Mouse (Mus musculus) myocyte (in vitro differentiated cells): ENCODE results near the gene Itsn1. TPM values are rescaled to one million over a fixed set of nuclear protein-coding genes. Genes with fewer than 3 reads are reported as not detected.

Experiments used
- H3K27me3 ChIP-seq: one replicate; pipeline ENCODE4 v1.6.1; 2011; ENCODE audit not compliant: control insufficient read depth, insufficient read depth, insufficient read length
- H3K36me3 ChIP-seq: one replicate; pipeline ENCODE4 v1.6.1; 2011; ENCODE audit not compliant: control insufficient read depth, insufficient read depth
- H3K4me2 ChIP-seq: one replicate; pipeline ENCODE4 v1.6.1; 2011; ENCODE audit warnings: low read depth, control low read depth
- H3K4me3 ChIP-seq: one replicate; pipeline ENCODE4 v1.5.1; 2011; ENCODE audit warnings: mild to moderate bottlenecking, control low read depth, moderate library complexity
- H3K79me2 ChIP-seq: one replicate; pipeline ENCODE4 v1.6.1; 2011; ENCODE audit not compliant: control insufficient read depth, insufficient read depth
- H3ac ChIP-seq: one replicate; pipeline ENCODE4 v1.6.1; 2011; ENCODE audit not compliant: control insufficient read depth, insufficient read length
- CEBPB ChIP-seq: IDR thresholded peaks from 2 replicates; pipeline ENCODE4 v1.6.1; 2011; ENCODE audit warnings: mild to moderate bottlenecking, moderate library complexity; ENCODE audit not compliant: poor library complexity, insufficient read depth, severe bottlenecking
- E2F4 ChIP-seq: IDR thresholded peaks from one replicate; pipeline ENCODE4 v1.6.1; 2011; ENCODE audit warnings: mild to moderate bottlenecking, control low read depth, moderate library complexity; ENCODE audit not compliant: insufficient read depth
- MAX ChIP-seq: IDR thresholded peaks from one replicate; pipeline ENCODE4 v1.6.1; 2011; ENCODE audit warnings: low read depth, mild to moderate bottlenecking, control low read depth
- MYOD1 ChIP-seq, 3 experiments: IDR thresholded peaks; one replicate each; pipeline ENCODE4 v1.6.1; 2011; ENCODE audit warnings: control low read depth in 2 of 3, low read depth in 2 of 3, mild to moderate bottlenecking in 2 of 3, moderate library complexity in 1 of 3; ENCODE audit not compliant: insufficient read length in 2 of 3, control insufficient read depth in 1 of 3
- MYOG ChIP-seq, 3 experiments: IDR thresholded peaks; one replicate each; pipeline ENCODE4 v1.6.1; 2011; ENCODE audit warnings: control low read depth in 2 of 3, low read depth in 2 of 3, mild to moderate bottlenecking in 2 of 3; ENCODE audit not compliant: insufficient read length in 2 of 3, control insufficient read depth in 1 of 3, insufficient read depth in 1 of 3
- POLR2A ChIP-seq: IDR thresholded peaks from one replicate; pipeline ENCODE4 v1.6.1; 2011; ENCODE audit warnings: low read depth, mild to moderate bottlenecking, control low read depth, moderate library complexity; ENCODE audit not compliant: insufficient read length
- POLR2AphosphoS2 ChIP-seq: IDR thresholded peaks from one replicate; pipeline ENCODE4 v1.6.1; 2011; ENCODE audit warnings: low read depth, control low read depth; ENCODE audit not compliant: insufficient read length
- REST ChIP-seq: IDR thresholded peaks from one replicate; pipeline ENCODE4 v1.6.1; 2011; ENCODE audit warnings: mild to moderate bottlenecking, control low read depth, moderate library complexity; ENCODE audit not compliant: insufficient read depth, insufficient read length
- SRF ChIP-seq: IDR thresholded peaks from one replicate; pipeline ENCODE4 v1.6.1; 2011; ENCODE audit warnings: low read depth; ENCODE audit not compliant: control insufficient read depth, insufficient read length
- TCF12 ChIP-seq: IDR thresholded peaks from one replicate; pipeline ENCODE4 v1.6.1; 2011; ENCODE audit warnings: mild to moderate bottlenecking, control low read depth; ENCODE audit not compliant: poor library complexity, insufficient read depth, severe bottlenecking
- TCF3 ChIP-seq: IDR thresholded peaks from one replicate; pipeline ENCODE4 v1.6.1; 2011; ENCODE audit warnings: low read depth, control low read depth; ENCODE audit not compliant: insufficient read length
- USF1 ChIP-seq: IDR thresholded peaks from one replicate; pipeline ENCODE4 v1.6.1; 2011; ENCODE audit warnings: low read depth, mild to moderate bottlenecking, control low read depth, moderate library complexity
- polyA plus RNA-seq: library from polyadenylated mRNA; unstranded; fragments of >200 nt; fragmentation: generic; extraction: Trizol; gene quantifications from one replicate; pipeline ENCODE4 v1.2.1, GENCODE M21; 2012; ENCODE audit warnings: missing spikeins

The Itsn1 gene
- polyA plus RNA-seq, 1 experiment: 27.5 TPM

DNA sequence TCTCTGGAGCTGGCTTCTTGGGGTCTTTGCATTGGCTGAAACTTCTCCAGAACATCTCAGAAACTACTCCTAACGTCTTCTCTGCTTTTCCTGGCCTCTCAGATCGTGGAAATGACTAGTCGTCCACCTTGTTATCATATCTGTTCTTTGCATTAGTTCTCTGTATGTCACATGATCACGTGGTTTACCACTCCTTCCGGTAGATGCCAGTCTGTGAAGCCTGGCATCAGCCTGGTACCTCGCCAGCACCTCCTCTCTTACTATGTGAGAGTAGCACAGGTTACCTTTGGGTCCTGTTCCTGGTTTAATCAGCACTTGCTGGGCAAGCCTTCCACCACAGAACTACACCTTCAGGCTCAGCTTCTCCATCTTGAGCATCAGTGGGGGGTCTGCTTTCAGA is 25.9 kb downstream of the Itsn1 start:
- no peak overlapping the region for H3ac ChIP-seq
- no peaks in the 10 kb centered on the region for H3K27me3 ChIP-seq
- no peak overlapping the region for H3K4me2 ChIP-seq
- H3K4me3 ChIP-seq: no peak overlapping the region
- no peak for TF ChIP-seq USF1
- TF ChIP-seq MAX: no peak
- no peak for TF ChIP-seq MYOG (IDR thresholded peaks at IDR 0.05; ENCODE audit: control insufficient read depth in 1 of 3, insufficient read depth in 1 of 3, insufficient read length in 2 of 3, low read depth in 2 of 3)
- TF ChIP-seq CEBPB: no peak
- no peak for TF ChIP-seq MYOD1 (IDR thresholded peaks at IDR 0.05; ENCODE audit: control insufficient read depth in 1 of 3, insufficient read length in 2 of 3, low read depth in 2 of 3)
- no peak for TF ChIP-seq SRF
- no peak for TF ChIP-seq REST
- no peak for TF ChIP-seq POLR2A
- TF ChIP-seq E2F4: no peak
- TF ChIP-seq TCF3: no peak
- no peak for TF ChIP-seq TCF12
- TF ChIP-seq POLR2AphosphoS2: no peak
- peaks cover 63% of the 10 kb centered on the region for H3K79me2 ChIP-seq
- H3K36me3 ChIP-seq: no peaks in the 10 kb centered on the region

GRCm38 (mm10) chr16:91761202-91761601 is 32.1 kb downstream of the Itsn1 start:
- Histone ChIP-seq H3K27me3 (no peaks in the 10 kb centered on the region), H3K79me2 (peaks cover 71% of the 10 kb centered on the region), H3ac (no peak overlapping the region), H3K4me3 (no peak overlapping the region), H3K36me3 (no peaks in the 10 kb centered on the region), H3K4me2 (no peak overlapping the region)
- TF ChIP-seq MYOG (IDR thresholded peaks at IDR 0.05; ENCODE audit: control insufficient read depth in 1 of 3, insufficient read depth in 1 of 3, insufficient read length in 2 of 3, low read depth in 2 of 3): peak in 1 of 3 experiments; percentile 43
- no peak for TF ChIP-seq TCF12
- peak in 1 of 3 experiments; percentile 52 for TF ChIP-seq MYOD1 (IDR thresholded peaks at IDR 0.05; ENCODE audit: control insufficient read depth in 1 of 3, insufficient read length in 2 of 3, low read depth in 2 of 3)
- TF ChIP-seq MAX: no peak

DNA sequence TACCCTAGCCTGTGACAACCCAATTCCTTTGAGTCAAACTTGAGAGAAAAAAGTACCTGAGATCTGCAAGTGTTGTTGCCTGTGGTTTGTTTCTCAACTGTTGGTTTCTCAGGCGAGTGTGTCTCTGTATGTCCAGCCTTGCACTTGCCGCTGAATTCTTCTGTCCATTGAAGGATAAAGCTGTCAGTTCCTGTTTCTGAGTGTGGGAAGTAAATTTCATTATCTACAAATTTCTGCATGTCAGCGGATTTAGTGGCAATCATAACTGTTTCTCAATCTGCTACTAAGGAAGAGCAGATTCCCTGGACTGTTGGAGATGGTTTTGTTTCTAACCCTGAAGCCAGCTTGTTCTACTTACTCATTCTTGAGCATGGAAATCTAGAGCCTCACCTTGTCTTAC is 32.7 kb downstream of the Itsn1 start:
- peak overlapping the region; percentile 76 for H3K4me2 ChIP-seq

DNA sequence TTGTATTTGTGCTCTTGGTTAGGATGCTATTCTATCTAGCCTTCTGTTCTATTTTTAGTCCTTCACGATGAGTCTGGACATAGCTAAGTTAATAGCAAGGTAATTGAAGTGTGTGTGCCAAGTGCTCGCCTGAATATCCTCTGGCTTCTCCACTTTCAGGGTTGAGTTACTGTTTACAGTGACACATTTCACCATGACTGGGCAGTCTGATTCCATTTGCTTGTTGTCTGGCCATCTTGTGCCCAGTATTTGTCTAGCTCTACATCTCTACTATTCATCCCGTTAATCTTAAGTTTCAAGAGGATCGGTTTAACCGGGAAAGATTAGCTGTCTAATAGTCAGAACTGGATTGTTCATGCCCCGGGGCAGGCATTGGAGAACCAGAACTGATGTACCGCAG is 33.4 kb downstream of the Itsn1 start:
- peaks cover 67% of the 10 kb centered on the region for H3K79me2 ChIP-seq
- TF ChIP-seq CEBPB (no peak), USF1 (no peak), TCF3 (no peak), POLR2A (no peak), REST (no peak), MYOD1 (IDR thresholded peaks at IDR 0.05; ENCODE audit: control insufficient read depth in 1 of 3, insufficient read length in 2 of 3, low read depth in 2 of 3) (no peak), MYOG (IDR thresholded peaks at IDR 0.05; ENCODE audit: control insufficient read depth in 1 of 3, insufficient read depth in 1 of 3, insufficient read length in 2 of 3, low read depth in 2 of 3) (no peak), POLR2AphosphoS2 (no peak), SRF (no peak), MAX (no peak), TCF12 (no peak), E2F4 (no peak)
- H3K4me2 ChIP-seq: peak overlapping the region; percentile 76
- no peak overlapping the region for H3K4me3 ChIP-seq
- H3ac ChIP-seq: no peak overlapping the region
- H3K36me3 ChIP-seq: no peaks in the 10 kb centered on the region
- H3K27me3 ChIP-seq: no peaks in the 10 kb centered on the region

More for the DNA sequence above, 32.7 kb downstream of the Itsn1 start:
- no peak for TF ChIP-seq REST
- no peak for TF ChIP-seq POLR2A
- TF ChIP-seq POLR2AphosphoS2: no peak
- no peak for TF ChIP-seq TCF12
- no peak for TF ChIP-seq MAX
- TF ChIP-seq MYOG (IDR thresholded peaks at IDR 0.05; ENCODE audit: control insufficient read depth in 1 of 3, insufficient read depth in 1 of 3, insufficient read length in 2 of 3, low read depth in 2 of 3): no peak
- TF ChIP-seq TCF3: no peak
- TF ChIP-seq USF1: no peak
- TF ChIP-seq SRF: no peak
- no peak for TF ChIP-seq E2F4
- TF ChIP-seq MYOD1 (IDR thresholded peaks at IDR 0.05; ENCODE audit: control insufficient read depth in 1 of 3, insufficient read length in 2 of 3, low read depth in 2 of 3): no peak
- no peaks in the 10 kb centered on the region for H3K36me3 ChIP-seq
- peaks cover 71% of the 10 kb centered on the region for H3K79me2 ChIP-seq
- H3K27me3 ChIP-seq: no peaks in the 10 kb centered on the region
- H3K4me3 ChIP-seq: no peak overlapping the region
- no peak overlapping the region for H3ac ChIP-seq

GRCm38 (mm10) chr16:91763975-91764374 is 34.9 kb downstream of the Itsn1 start:
- no peaks in the 10 kb centered on the region for H3K27me3 ChIP-seq
- H3K36me3 ChIP-seq: no peaks in the 10 kb centered on the region
- TF ChIP-seq TCF12: no peak
- no peak for TF ChIP-seq REST
- TF ChIP-seq POLR2A: no peak
- no peak for TF ChIP-seq CEBPB
- TF ChIP-seq E2F4: no peak
- no peak for TF ChIP-seq USF1
- TF ChIP-seq POLR2AphosphoS2: no peak
- TF ChIP-seq MYOG (IDR thresholded peaks at IDR 0.05; ENCODE audit: control insufficient read depth in 1 of 3, insufficient read depth in 1 of 3, insufficient read length in 2 of 3, low read depth in 2 of 3): no peak
- no peak for TF ChIP-seq TCF3
- no peak for TF ChIP-seq MYOD1 (IDR thresholded peaks at IDR 0.05; ENCODE audit: control insufficient read depth in 1 of 3, insufficient read length in 2 of 3, low read depth in 2 of 3)
- no peak for TF ChIP-seq SRF
- TF ChIP-seq MAX: no peak
- H3K4me2 ChIP-seq: peak overlapping the region; percentile 76
- no peak overlapping the region for H3ac ChIP-seq
- H3K79me2 ChIP-seq: peaks cover 65% of the 10 kb centered on the region
- no peak overlapping the region for H3K4me3 ChIP-seq
